Mouse (Mus musculus) ES-Bruce4 (cell line): ENCODE data around the gene Hoxb9. TPM values are rescaled to one million over a fixed set of nuclear protein-coding genes. Genes with fewer than 3 reads are reported as not detected.

Experiments
- H3K27ac ChIP-seq: 2 replicates; pipeline ENCODE4 v1.5.1; 2012; ENCODE audit warnings: low read length, inconsistent platforms; ENCODE audit not compliant: insufficient read depth
- H3K27me3 ChIP-seq: 2 replicates; pipeline ENCODE4 v1.6.1; 2012; ENCODE audit warnings: mild to moderate bottlenecking, low read length, inconsistent platforms; ENCODE audit not compliant: control insufficient read depth, poor library complexity, insufficient read depth, severe bottlenecking
- H3K36me3 ChIP-seq: 2 replicates; pipeline ENCODE4 v1.6.1; 2012; ENCODE audit warnings: inconsistent platforms, mild to moderate bottlenecking, low read length, moderate library complexity; ENCODE audit not compliant: control insufficient read depth, poor library complexity, insufficient read depth, severe bottlenecking
- H3K4me1 ChIP-seq: one replicate; pipeline ENCODE4 v1.8.1; 2011; ENCODE audit warnings: low read length; ENCODE audit not compliant: control insufficient read depth, insufficient read depth
- H3K4me3 ChIP-seq: 2 replicates; pipeline ENCODE4 v1.5.1; 2011; ENCODE audit warnings: low read depth, mild to moderate bottlenecking, low read length
- H3K9ac ChIP-seq: 2 replicates; pipeline ENCODE4 v1.6.1; 2012; ENCODE audit warnings: low read depth, mild to moderate bottlenecking, inconsistent platforms; ENCODE audit not compliant: poor library complexity, severe bottlenecking
- H3K9me3 ChIP-seq: replicated peaks from 2 replicates; pipeline ENCODE4 v1.6.1; 2012; ENCODE audit warnings: mild to moderate bottlenecking, low read length, inconsistent platforms; ENCODE audit not compliant: control insufficient read depth, poor library complexity, insufficient read depth, severe bottlenecking
- CTCF ChIP-seq: IDR thresholded peaks from one replicate; pipeline ENCODE4 v1.8.1; 2011; ENCODE audit warnings: low read depth, low read length
- EP300 ChIP-seq: IDR thresholded peaks from 2 replicates; pipeline ENCODE4 v1.6.1; 2011; ENCODE audit warnings: low read depth, low read length; ENCODE audit not compliant: insufficient read depth
- POLR2A ChIP-seq: IDR thresholded peaks from one replicate; pipeline ENCODE4 v1.8.1; 2011; ENCODE audit warnings: low read length; ENCODE audit not compliant: insufficient read depth
- polyA plus RNA-seq: library from polyadenylated mRNA; stranded (reverse); fragments of >200 nt; gene quantifications from 2 replicates; pipeline ENCODE4 v1.2.4, GENCODE M21; 2011; ENCODE audit warnings: low read depth; ENCODE audit not compliant: missing spikeins, insufficient read depth, insufficient read length

The Hoxb9 gene
- 1.5 and 1.6 TPM in 2 replicates for polyA plus RNA-seq

DNA sequence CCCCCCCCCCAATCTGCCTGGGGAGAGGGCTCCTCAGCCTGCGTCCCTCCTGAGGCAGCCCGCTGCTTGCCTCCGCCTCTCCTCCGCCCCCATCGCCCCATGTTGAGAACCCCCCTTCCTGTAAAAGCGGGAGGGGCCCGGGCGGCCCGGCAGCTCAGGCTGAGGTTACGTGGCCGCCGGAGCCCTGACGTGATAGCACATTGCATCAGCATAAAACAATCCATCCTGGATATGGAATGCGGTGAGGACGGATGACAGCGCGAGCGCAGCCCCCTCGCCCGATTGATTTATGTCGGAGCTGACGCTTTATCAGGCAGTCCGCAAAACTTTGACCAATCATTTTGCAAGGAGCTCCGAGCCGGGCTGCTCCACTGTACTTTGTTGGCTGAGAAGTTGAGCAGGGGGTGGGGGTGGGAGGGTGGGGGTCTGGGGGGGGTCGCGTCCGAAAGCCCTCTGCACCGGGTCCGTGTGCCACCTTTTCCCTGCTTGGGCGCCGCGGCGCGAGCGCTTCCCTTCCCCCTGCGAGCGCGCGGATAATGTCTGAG is at the start of gene Hoxb9:
Hoxb9 (plus strand) TSS at position 462 of the 545 bp plus-strand sequence.
- H3K27ac ChIP-seq = no peak within 1 kb of the TSS
- no peaks in the 10 kb centered on the region for H3K4me1 ChIP-seq
- H3K36me3 ChIP-seq = no peaks in the 10 kb centered on the region
- no peaks in the 10 kb centered on the region for H3K9me3 ChIP-seq
- H3K9ac ChIP-seq = peak within 1 kb of the TSS; percentile 53
- peaks cover 74% of the 10 kb centered on the region for H3K27me3 ChIP-seq
- TF ChIP-seq CTCF (no peak), POLR2A (no peak), EP300 (no peak)
- H3K4me3 ChIP-seq = peak within 1 kb of the TSS; percentile 45

DNA sequence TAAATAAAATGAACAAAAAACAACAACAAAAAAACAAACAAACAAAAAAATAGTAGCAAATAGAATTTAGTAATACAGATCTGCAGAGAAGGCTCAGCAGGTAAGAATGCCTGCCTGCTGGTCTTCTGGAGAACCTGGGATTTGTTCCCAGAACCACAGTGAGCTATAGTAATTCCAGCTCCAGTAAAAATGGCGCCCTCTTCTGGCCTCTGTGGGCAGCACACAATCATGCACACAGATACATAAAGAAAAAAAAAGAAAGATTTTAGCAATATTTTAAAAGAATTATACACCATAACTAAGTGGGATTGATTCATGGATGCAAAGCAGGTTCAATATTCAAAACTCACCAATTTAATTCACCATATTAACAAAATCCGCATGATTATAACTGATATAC is 47.4 kb upstream of the Hoxb9 start:
- Histone ChIP-seq H3K27me3 (peaks cover 3% of the 10 kb centered on the region; the same call in 1 of the 2 replicates), H3K9ac (no peak overlapping the region), H3K4me1 (no peaks in the 10 kb centered on the region), H3K36me3 (no peaks in the 10 kb centered on the region), H3K27ac (no peak overlapping the region), H3K9me3 (peaks cover 6% of the 10 kb centered on the region), H3K4me3 (no peak overlapping the region)
- peak; percentile 38 for TF ChIP-seq CTCF
- no peak for TF ChIP-seq POLR2A
- no peak for TF ChIP-seq EP300

DNA sequence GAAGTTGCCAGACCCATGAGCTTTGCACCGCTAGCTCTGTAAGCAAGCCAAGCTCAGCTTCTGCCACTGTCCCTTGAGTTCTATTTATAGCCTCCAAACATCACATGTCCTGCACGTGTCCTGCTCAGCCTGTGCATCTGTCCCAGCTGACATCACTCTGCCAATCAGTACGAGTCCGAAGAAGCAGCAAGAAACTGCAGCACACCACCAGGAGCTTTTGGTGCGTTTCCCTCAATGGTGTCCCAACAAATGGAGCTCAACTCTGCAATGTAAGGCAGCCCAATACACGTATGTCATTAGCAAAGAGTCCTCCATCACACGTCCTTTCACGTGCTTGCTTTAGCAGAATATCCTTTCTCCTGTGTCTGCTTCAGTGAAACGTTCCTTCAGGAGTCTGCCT is 43.6 kb upstream of the Hoxb9 start:
- H3K9ac ChIP-seq = no peak overlapping the region
- no peaks in the 10 kb centered on the region for H3K36me3 ChIP-seq
- H3K9me3 ChIP-seq = no peaks in the 10 kb centered on the region
- H3K4me3 ChIP-seq = no peak overlapping the region
- no peak overlapping the region for H3K27ac ChIP-seq
- H3K27me3 ChIP-seq = no peaks in the 10 kb centered on the region
- TF ChIP-seq EP300 = no peak
- no peak for TF ChIP-seq POLR2A
- no peak for TF ChIP-seq CTCF
- H3K4me1 ChIP-seq = no peaks in the 10 kb centered on the region

DNA sequence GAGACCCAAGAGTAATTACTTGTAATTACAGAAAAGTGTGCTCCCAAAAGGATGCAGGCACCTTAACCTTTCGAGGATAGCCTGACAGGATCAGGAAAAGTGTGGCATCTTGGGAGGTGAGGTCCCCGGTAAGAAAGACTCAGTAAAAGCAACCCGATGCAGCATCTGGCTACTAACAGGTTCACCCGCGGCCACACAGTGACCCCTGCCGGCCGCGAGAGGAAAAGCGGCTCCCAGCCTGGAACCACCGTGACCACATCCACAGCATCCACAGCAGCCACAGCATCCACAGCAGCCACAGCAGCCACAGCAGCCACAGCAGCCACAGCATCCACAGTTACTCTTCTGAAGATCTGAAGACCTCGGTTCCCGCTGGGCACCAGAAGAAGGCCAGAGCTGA is 36.4 kb upstream of the Hoxb9 start:
- TF ChIP-seq POLR2A = no peak
- peak; percentile 83 for TF ChIP-seq CTCF
- TF ChIP-seq EP300 = no peak
- H3K27ac ChIP-seq = no peak overlapping the region
- no peaks in the 10 kb centered on the region for H3K9me3 ChIP-seq
- no peak overlapping the region for H3K9ac ChIP-seq
- H3K4me1 ChIP-seq = no peaks in the 10 kb centered on the region
- H3K36me3 ChIP-seq = no peaks in the 10 kb centered on the region
- no peaks in the 10 kb centered on the region; the same call in 1 of the 2 replicates for H3K27me3 ChIP-seq
- no peak overlapping the region for H3K4me3 ChIP-seq

DNA sequence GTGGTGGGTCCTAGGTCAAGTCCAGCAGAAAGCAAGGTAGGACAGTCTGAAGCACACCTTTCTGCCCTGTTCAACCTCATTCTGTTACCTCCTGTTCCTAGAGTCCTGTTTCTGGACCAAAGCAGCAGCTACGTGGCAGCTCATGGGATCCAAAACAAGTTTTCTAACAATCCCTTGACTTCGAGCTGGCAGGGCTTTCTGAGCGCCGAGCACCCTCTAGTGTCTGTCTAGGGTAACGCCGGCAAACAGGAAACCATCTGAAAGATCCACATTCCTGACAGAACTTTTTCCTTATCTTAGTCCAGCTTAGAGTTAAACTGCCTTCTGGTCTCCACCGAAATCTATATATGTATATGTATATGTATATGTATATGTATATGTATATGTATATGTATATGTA is 31.0 kb upstream of the Hoxb9 start:
- Histone ChIP-seq H3K9ac (no peak overlapping the region), H3K4me3 (no peak overlapping the region), H3K27ac (no peak overlapping the region), H3K36me3 (no peaks in the 10 kb centered on the region), H3K9me3 (no peaks in the 10 kb centered on the region), H3K27me3 (no peaks in the 10 kb centered on the region), H3K4me1 (no peaks in the 10 kb centered on the region)
- TF ChIP-seq CTCF (peak; percentile 91), POLR2A (no peak)

DNA sequence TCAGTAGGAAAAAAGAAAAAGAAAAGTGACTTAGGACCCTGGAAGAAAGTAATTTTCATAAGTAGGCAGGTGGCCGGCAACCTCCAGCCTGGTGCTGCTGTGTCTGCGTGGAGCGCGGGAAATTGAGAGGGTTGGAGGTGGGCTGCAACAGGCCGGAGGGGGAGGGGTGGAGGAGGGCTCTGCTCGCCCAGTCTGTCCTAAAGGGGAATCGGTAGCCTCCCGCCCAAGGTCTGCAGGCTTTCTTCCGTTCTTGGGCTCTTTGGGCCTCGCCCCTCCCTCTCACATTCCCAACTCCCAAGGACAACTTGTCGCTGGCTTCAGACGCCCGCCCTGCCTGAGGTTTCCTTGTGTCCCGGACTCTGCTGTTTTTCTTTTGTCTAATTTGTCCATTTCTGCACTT is 20.4 kb upstream of the Hoxb9 start:
- Histone ChIP-seq H3K27ac (peak overlapping the region; percentile 58), H3K4me1 (peaks cover 3% of the 10 kb centered on the region), H3K27me3 (peaks cover 13% of the 10 kb centered on the region), H3K9ac (peak overlapping the region; percentile 80), H3K4me3 (peak overlapping the region; percentile 43), H3K36me3 (no peaks in the 10 kb centered on the region), H3K9me3 (no peaks in the 10 kb centered on the region)
- peak; percentile 79; the same call in 1 of the 2 replicates for TF ChIP-seq EP300
- TF ChIP-seq CTCF = no peak
- TF ChIP-seq POLR2A = no peak
